Mouse (Mus musculus) liver, embryonic 15.5 days (tissue): ENCODE results near the gene Elmod3. TPM values are rescaled to one million over a fixed set of nuclear protein-coding genes. Genes with fewer than 3 reads are reported as not detected.

Experiments
- ATAC-seq: fragments of 200-750 bp; cut with Nextera tagmentation; 2 replicates; pipeline ENCODE4 v1.8.0; 2017; ENCODE audit warnings: moderate number of reproducible peaks, mild to moderate bottlenecking, moderate library complexity; ENCODE audit not compliant: insufficient read depth
- H3K27ac ChIP-seq: fragments of 300-500 bp; sonication (generic); replicated peaks from 2 replicates; pipeline ENCODE4 v1.5.1; 2015; ENCODE audit warnings: mild to moderate bottlenecking, inconsistent platforms
- H3K27me3 ChIP-seq: fragments of 300-500 bp; sonication (generic); 2 replicates; pipeline ENCODE4 v1.6.1; 2015; ENCODE audit warnings: mild to moderate bottlenecking, inconsistent platforms
- H3K36me3 ChIP-seq: fragments of 300-500 bp; sonication (generic); replicated peaks from 2 replicates; pipeline ENCODE4 v1.6.1; 2015; ENCODE audit warnings: moderate library complexity, mild to moderate bottlenecking, inconsistent platforms
- H3K4me1 ChIP-seq: fragments of 300-500 bp; sonication (generic); replicated peaks from 2 replicates; pipeline ENCODE4 v1.6.1; 2015; ENCODE audit warnings: inconsistent platforms
- H3K4me2 ChIP-seq: fragments of 300-500 bp; sonication (generic); 2 replicates; pipeline ENCODE4 v1.6.1; 2015; ENCODE audit warnings: moderate library complexity, mild to moderate bottlenecking, inconsistent platforms
- H3K4me3 ChIP-seq: fragments of 300-500 bp; sonication (generic); replicated peaks from 2 replicates; pipeline ENCODE4 v1.5.1; 2015; ENCODE audit warnings: mild to moderate bottlenecking, inconsistent platforms
- H3K9ac ChIP-seq: fragments of 300-500 bp; sonication (generic); 2 replicates; pipeline ENCODE4 v1.6.1; 2015; ENCODE audit warnings: moderate library complexity, mild to moderate bottlenecking, inconsistent platforms
- H3K9me3 ChIP-seq: fragments of 300-500 bp; sonication (generic); replicated peaks from 2 replicates; pipeline ENCODE4 v1.6.1; 2016; ENCODE audit warnings: inconsistent platforms
- WGBS: fragments of 180-500 bp; shearing (Covaris S2); methylation state at CpG from one replicate; pipeline ENCODE4 v1.1.7; 2015; ENCODE audit warnings: mixed read lengths; ENCODE audit not compliant: insufficient replicate concordance; 5-methylcytosine and 5-hydroxymethylcytosine counted together
- polyA plus RNA-seq: library from polyadenylated mRNA; unstranded; fragments of >200 nt; fragmentation: Nextera tagmentation; extraction: Ambion mirVana; gene quantifications from 2 replicates; pipeline ENCODE4 v1.2.1, GENCODE M21; 2015

Gene Elmod3
- polyA plus RNA-seq, result 4.2 TPM in 2 replicates

DNA sequence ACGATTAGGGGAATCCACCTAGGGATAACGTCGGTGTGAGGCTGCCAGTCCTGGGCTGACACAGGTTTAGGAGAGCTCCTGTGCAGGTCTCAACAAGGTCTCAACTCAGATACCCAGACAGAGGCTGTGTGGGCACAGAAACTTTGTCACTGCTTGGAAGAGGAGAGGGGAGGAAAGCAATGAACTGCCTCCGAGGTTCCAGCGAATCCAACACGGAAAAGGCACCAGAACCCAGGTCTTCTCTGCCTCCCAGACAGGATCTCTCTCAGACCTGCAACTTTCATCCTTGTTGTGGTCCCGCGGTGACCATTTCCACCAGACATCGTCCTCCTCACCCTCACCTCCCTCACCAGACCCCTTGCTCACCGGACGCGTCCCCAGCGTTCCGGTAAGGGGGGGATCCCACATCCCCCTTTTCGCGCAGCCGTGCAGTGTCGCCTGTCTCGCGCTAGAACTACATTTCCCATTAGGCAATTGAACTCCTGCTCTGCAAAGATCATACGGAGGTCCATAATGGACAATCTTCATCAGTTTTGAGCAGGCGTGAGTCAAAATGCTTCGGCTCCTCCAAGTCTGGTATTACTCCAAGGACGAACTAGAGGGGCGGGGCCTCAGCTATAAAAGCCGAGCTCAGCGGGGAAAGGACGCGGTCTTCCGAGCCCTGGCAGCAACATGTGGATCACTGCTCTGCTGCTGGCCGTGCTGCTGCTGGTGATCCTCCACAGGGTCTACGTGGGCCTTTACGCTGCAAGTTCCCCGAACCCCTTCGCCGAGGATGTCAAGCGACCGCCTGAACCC lies at the start of gene Elmod3, which contains the start of gene Retsat:
Elmod3 (minus strand) TSS at position 458 of the 798 bp plus-strand sequence.
Retsat (plus strand) TSS at position 520 of the 798 bp plus-strand sequence.
- Histone ChIP-seq H3K27ac (peak within 1 kb of the TSS; percentile 59), H3K4me1 (peaks cover 29% of the 10 kb centered on the region), H3K4me3 (peak within 1 kb of the TSS; percentile 68)

DNA sequence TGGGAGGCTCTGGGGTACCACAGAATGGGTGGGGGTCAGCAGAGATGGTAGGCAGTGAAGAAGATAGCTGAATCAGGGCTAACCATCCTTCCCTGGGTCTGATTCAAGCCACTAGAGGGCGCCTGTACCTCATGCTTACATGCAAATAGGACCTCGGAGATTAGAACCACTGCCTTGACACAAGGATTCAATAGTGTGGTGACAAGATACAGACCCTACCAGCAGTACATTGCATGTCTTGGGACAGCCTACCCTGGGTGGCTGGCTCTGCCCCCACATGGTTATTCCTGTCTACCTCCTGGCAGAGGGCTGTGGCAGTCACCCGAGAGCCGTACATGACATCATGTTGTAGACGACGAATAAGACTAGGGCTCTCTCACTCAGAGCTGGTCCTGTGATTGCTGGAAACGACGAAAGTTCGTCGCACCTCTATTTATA lies 49.2 kb upstream of the Elmod3 start:
- H3K27ac ChIP-seq, result no peak overlapping the region
- H3K27me3 ChIP-seq, result no peaks in the 10 kb centered on the region
- ATAC-seq, result no peak
- 0 out of 2 replicates have a peak, but pooled peaks cover 4% of the 10 kb centered on the region for H3K4me1 ChIP-seq
- no peak overlapping the region for H3K9ac ChIP-seq
- WGBS, result 53% methylated on average over 10 of the region's 10 CpGs
- H3K9me3 ChIP-seq, result no peaks in the 10 kb centered on the region
- H3K36me3 ChIP-seq, result no peaks in the 10 kb centered on the region
- no peak overlapping the region for H3K4me3 ChIP-seq
- H3K4me2 ChIP-seq, result no peak overlapping the region

More for the DNA sequence above, at the start of gene Elmod3, which contains the start of gene Retsat:
- Histone ChIP-seq H3K36me3 (peaks cover 1% of the 10 kb centered on the region; the same call in 1 of the 2 replicates), H3K9me3 (no peaks in the 10 kb centered on the region), H3K27me3 (no peaks in the 10 kb centered on the region), H3K9ac (peak within 1 kb of the TSS; percentile 65), H3K4me2 (peak within 1 kb of the TSS; percentile 93)
- ATAC-seq, result peak; percentile 83
- WGBS, result under 1% methylated on average over 38 of the region's 38 CpGs

DNA sequence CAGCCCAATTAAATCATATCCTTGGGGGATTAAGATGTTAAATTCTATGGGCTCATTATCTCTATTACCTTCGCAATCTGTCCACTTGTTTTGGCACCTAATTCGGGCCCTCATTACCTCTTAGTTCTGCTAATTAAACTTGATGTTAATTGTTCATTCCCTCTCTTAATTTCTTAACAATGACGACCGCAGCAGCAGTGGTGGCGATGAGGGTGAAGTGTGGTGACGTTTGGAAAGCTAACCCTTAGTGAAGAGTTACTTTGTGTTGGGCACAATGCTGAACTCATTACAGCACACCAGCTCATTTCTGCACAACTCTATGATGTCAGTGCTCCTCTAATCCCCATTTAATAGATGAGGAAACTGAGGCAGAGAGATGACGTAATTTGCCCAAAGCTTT lies 47.2 kb upstream of the Elmod3 start:
- H3K4me3 ChIP-seq, result no peak overlapping the region
- no peaks in the 10 kb centered on the region for H3K27me3 ChIP-seq
- no peak for ATAC-seq
- H3K4me2 ChIP-seq, result no peak overlapping the region
- no peaks in the 10 kb centered on the region for H3K4me1 ChIP-seq
- no peak overlapping the region for H3K9ac ChIP-seq
- WGBS, result 68% methylated on average over 7 of the region's 7 CpGs
- H3K27ac ChIP-seq, result no peak overlapping the region
- H3K36me3 ChIP-seq, result no peaks in the 10 kb centered on the region
- H3K9me3 ChIP-seq, result no peaks in the 10 kb centered on the region

DNA sequence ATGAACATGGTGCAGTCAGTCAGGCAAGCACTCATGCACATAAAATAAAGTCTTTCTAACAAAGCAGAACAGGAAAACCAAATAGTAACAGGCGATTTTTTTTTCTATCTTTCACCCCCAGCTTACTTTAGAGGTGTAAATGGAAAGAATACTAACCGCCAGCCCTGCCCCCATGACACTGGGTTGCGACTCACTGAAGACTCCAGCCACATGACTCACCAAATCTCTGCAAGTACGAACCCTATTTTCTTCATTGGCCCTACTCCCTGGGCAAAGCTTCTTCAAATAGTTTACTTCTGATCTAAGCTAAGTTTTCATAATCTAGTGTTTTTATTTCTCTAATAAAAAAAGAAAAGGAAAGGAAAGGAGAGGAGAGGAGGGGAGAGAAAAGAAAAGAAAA lies 46.4 kb upstream of the Elmod3 start:
- H3K4me3 ChIP-seq, result no peak overlapping the region
- no peak overlapping the region for H3K27ac ChIP-seq
- no peaks in the 10 kb centered on the region for H3K9me3 ChIP-seq
- H3K27me3 ChIP-seq, result no peaks in the 10 kb centered on the region
- H3K4me2 ChIP-seq, result no peak overlapping the region
- no peaks in the 10 kb centered on the region for H3K36me3 ChIP-seq
- H3K9ac ChIP-seq, result no peak overlapping the region
- 49% methylated on average over 4 of the region's 4 CpGs for WGBS
- no peaks in the 10 kb centered on the region for H3K4me1 ChIP-seq
- no peak for ATAC-seq

DNA sequence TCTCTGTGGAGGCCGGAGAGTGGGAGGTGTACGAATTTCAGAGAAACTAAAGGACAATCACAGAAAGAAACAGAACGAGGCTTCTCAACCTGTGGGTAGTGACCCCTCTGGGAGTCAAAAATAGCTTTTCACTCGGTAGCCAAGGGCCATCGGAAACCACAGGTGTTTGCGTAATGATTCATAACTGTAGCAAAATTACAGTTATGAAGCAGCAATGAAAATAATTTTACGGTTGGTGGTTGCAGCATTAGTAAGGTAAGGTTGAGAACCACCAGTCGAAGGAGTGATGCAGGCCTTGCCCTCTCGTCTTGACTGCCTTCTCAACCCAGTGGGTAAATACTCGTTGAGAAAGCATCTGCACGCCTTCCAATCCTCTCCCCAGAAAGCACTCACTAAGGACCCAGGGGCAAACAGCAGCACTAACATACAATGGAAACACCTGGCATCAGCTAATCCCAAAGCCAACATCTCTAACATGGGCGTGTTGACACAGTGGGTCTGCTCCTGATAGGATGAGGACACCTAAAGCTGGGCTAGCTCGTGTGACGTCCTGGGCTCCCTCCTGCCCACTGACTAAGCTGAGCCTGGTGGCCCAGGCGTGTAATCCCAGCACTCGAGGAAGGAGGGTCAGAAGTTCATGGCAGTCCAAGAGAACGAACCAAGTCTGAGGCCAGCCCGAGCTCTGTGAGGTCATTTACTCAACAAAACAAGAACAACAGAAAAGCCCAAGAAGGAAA lies 43.2 kb upstream of the Elmod3 start:
- Histone ChIP-seq H3K36me3 (no peaks in the 10 kb centered on the region), H3K4me1 (no peaks in the 10 kb centered on the region), H3K4me3 (no peak overlapping the region), H3K4me2 (no peak overlapping the region), H3K9me3 (no peaks in the 10 kb centered on the region), H3K27me3 (no peaks in the 10 kb centered on the region), H3K9ac (no peak overlapping the region), H3K27ac (no peak overlapping the region)
- 55% methylated on average over 18 of the region's 18 CpGs for WGBS
- ATAC-seq, result no peak

DNA sequence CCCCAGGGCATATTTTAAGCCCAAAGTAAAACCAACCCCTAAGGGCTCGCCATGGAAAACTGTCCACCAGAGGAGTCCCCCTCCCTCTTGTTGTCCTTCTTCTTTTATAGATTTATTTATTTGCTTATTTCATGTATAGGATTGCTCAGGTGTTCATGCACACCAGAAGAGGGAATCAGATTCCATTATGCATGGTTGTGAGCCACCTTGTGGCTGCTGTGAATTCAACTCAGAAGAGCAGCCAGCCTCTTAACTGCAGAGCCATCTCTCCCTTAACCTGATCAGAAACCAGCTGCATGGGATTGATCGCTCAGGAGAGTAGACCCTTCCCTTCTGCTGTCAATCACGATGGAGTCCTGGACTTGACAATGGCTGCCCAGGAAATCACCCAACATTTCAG lies 38.7 kb upstream of the Elmod3 start:
- H3K27ac ChIP-seq, result no peak overlapping the region
- no peaks in the 10 kb centered on the region for H3K9me3 ChIP-seq
- H3K27me3 ChIP-seq, result no peaks in the 10 kb centered on the region
- H3K4me1 ChIP-seq, result peaks cover 9% of the 10 kb centered on the region; the same call in 1 of the 2 replicates
- no peaks in the 10 kb centered on the region for H3K36me3 ChIP-seq
- no peak for ATAC-seq
- no peak overlapping the region for H3K4me3 ChIP-seq
- WGBS, result 59% methylated on average over 3 of the region's 3 CpGs
- H3K4me2 ChIP-seq, result no peak overlapping the region
- H3K9ac ChIP-seq, result no peak overlapping the region

DNA sequence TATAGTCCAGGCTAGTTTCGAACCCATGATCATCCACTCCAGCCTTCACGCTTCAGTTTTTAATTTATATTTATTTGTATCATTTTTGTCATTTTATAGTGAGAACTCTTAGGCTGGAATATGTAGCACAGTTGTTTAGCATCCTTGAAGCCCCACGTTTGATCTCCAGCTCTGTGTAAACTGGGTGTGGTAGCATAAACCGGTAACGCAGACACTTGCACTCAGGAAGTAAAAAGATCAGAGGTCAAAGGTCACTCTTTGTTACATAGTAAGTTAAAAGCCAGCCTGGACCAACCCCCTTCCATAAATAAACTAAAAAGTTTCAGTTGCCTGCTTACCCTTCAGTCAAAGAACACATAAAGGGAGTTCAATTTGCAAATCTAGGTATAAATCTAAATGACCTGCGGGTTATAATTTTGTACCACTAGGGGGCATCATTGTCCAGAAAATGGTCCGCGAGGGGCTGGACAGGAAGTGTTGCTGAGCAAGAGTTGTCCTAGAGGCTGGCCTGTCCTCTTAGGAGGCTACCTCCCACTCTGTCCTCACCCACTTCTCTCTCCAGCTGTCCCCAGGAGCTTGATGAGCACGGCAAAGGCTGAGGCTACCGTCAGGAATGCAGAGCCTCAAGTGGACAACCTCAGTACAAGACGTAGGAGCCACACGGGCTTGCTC lies 37.7 kb upstream of the Elmod3 start:
- Histone ChIP-seq H3K9me3 (no peaks in the 10 kb centered on the region), H3K9ac (no peak overlapping the region), H3K27ac (no peak overlapping the region), H3K36me3 (no peaks in the 10 kb centered on the region), H3K4me1 (peaks cover 9% of the 10 kb centered on the region), H3K27me3 (no peaks in the 10 kb centered on the region), H3K4me2 (no peak overlapping the region), H3K4me3 (no peak overlapping the region)
- no peak for ATAC-seq
- WGBS, result 35% methylated on average over 12 of the region's 12 CpGs

DNA sequence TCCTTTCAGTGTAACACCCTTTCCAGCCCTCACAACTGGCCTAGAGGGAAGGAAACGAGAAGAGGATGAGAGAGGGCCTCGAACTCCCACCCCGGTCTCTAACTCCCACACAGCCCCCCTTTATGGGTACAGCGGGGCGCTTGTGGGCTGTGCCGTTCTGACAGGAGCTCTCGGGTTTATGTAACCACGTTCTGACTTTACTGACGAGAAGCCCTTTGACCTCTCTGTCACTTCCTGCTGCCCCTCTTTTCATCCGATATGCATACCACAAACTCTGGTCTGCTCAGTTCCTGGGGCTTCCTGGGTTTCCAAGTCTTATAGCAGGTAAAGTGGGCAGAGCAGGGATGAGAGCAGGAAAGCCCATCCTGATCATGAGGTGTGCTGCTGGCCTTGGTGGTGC lies 36.1 kb upstream of the Elmod3 start:
- H3K27ac ChIP-seq, result 0 out of 2 replicates have a peak overlapping the region, but pooled peaks have one; percentile 41
- H3K36me3 ChIP-seq, result no peaks in the 10 kb centered on the region
- no peaks in the 10 kb centered on the region for H3K9me3 ChIP-seq
- no peak overlapping the region for H3K4me2 ChIP-seq
- no peak overlapping the region for H3K4me3 ChIP-seq
- ATAC-seq, result no peak
- peaks cover 9% of the 10 kb centered on the region for H3K4me1 ChIP-seq
- H3K9ac ChIP-seq, result no peak overlapping the region
- H3K27me3 ChIP-seq, result no peaks in the 10 kb centered on the region
- 29% methylated on average over 10 of the region's 10 CpGs for WGBS

DNA sequence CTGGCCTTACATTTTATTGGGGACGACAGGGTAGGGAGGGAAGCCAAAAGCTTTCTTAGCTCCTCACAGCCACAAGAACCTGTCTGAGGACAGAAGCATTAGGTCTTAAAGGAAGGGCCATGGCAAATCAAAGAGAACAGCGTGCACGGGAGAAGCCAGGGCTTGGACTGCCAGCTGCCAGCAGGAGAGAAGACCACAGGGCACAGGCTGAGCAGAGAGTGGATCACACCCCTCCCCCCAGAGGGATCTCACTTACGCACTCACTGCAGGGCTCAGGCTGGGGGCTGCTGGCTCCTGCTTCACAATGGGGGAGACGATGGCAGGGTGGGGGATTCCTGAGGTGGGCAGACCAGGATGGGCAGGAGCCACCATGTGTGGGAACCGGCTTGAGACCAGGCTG lies 33.5 kb upstream of the Elmod3 start:
- 67% methylated on average over 6 of the region's 6 CpGs for WGBS
- peaks cover 9% of the 10 kb centered on the region for H3K4me1 ChIP-seq
- ATAC-seq, result no peak
- H3K9me3 ChIP-seq, result no peaks in the 10 kb centered on the region
- no peak overlapping the region for H3K9ac ChIP-seq
- no peak overlapping the region for H3K4me2 ChIP-seq
- H3K27me3 ChIP-seq, result no peaks in the 10 kb centered on the region
- H3K36me3 ChIP-seq, result 0 out of 2 replicates have a peak, but pooled peaks cover 4% of the 10 kb centered on the region
- no peak overlapping the region for H3K4me3 ChIP-seq
- H3K27ac ChIP-seq, result no peak overlapping the region

DNA sequence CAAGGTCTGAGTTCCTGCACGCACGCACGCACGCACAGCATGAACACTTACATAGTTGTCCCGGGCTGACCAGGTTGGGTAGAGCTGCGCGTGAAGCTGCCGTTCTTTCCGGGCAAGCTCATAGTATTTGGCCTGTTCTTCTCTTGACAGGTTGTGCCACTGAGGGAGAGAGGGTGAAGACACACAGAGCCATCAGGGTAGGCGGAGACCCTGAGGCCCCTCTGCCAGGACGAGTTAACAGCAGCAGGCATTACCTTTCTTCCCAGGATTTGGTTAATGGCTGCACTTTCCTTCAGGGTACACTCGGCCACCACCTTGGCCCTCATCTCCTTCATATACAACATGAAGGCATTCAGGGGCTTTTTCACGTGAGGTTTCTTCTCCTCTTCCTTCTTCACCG lies 32.7 kb upstream of the Elmod3 start:
- Histone ChIP-seq H3K4me1 (peaks cover 5% of the 10 kb centered on the region), H3K36me3 (0 out of 2 replicates have a peak, but pooled peaks cover 4% of the 10 kb centered on the region), H3K27ac (0 out of 2 replicates have a peak overlapping the region, but pooled peaks have one; percentile 55), H3K4me2 (no peak overlapping the region), H3K9ac (no peak overlapping the region), H3K4me3 (no peak overlapping the region), H3K27me3 (no peaks in the 10 kb centered on the region), H3K9me3 (no peaks in the 10 kb centered on the region)
- ATAC-seq, result no peak
- 66% methylated on average over 14 of the region's 14 CpGs for WGBS
